8 mouse cellular contexts compared by ENCODE assay signal in the genomic region with DNA sequence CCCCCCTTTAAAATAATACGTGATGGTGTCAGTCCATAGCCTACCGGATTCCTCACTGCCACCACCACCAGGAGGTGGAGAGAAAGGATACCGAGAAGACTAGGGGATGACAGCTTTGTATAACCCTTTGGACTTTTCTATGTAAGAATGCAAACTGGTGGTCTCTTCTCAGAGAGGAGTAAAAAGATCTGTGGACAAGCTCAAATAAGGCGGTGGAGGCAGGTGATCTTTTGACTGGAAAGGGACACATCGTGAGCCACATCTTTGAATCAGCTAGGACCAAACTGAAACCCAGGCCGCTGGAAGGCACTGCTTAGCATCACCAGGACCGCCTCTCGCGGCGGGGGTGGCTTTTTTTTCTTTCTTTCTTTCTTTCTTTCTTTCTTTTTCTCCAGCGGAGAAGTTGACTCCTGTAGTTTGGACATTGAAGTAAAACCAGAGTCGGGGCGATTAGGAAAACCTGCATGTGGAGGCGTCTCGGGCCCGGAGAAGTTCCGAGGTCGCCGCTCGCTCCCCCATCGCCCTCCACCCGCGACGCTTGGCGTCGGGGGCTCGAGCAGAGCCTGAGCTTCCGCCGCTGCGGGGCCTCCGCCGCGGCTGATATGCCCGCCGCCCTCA. TPM values are rescaled to one million over a fixed set of nuclear protein-coding genes. Genes with fewer than 3 reads are reported as not detected.
DNase-seq lines count a peak whose midpoint lies in the region; ATAC-seq and TF ChIP-seq lines count a peak whose summit lies in the region.

No protein-coding gene starts in this region.

- peak overlapping the region; percentile 79 for H3K27ac ChIP-seq in bone marrow macrophage, adult 2 months (ENCODE audit: insufficient read depth, low read depth, low read length)
- H3K27ac ChIP-seq in forebrain, embryonic 11.5 days (ENCODE audit: low read depth, low read length) = peak overlapping the region; percentile 91; the same call in 1 of the 2 replicates
- peak overlapping the region; percentile 98 for H3K27ac ChIP-seq in hindbrain, postnatal 0 days
- peak overlapping the region; percentile 97 for H3K27ac ChIP-seq in limb, embryonic 15.5 days
- H3K27ac ChIP-seq in midbrain, embryonic 16.5 days (ENCODE audit: low read length) = peak overlapping the region; percentile 96

- peak overlapping the region; percentile 93 for H3K9ac ChIP-seq in forebrain, embryonic 11.5 days (ENCODE audit: low read length)
- H3K9ac ChIP-seq in hindbrain, postnatal 0 days (replicated peaks; ENCODE audit: low read length) = peak overlapping the region; percentile 93
- peak overlapping the region; percentile 94 for H3K9ac ChIP-seq in limb, embryonic 15.5 days
- peak overlapping the region; percentile 86 for H3K9ac ChIP-seq in midbrain, embryonic 16.5 days (ENCODE audit: low read depth, low read length)

- peak; percentile 7 to 53 for DNase-seq in layer of hippocampus, adult 18-20 months (ENCODE audit: low spot score in 2 of 2)
- DNase-seq in layer of hippocampus, adult 9-11 months = no peak
- no peak for DNase-seq in forebrain, embryonic 11.5 days (ENCODE audit: low spot score)
- peak; percentile 52 for DNase-seq in hindbrain, postnatal 0 days (ENCODE audit: low spot score)
- DNase-seq in telencephalon, adult 2 months (ENCODE audit: low read depth, low spot score) = peak; percentile 24

- WGBS in forebrain, embryonic 11.5 days = under 1% methylated on average over 35 of the region's 35 CpGs
- 0% methylated on average over 34 of the region's 35 CpGs for WGBS in hindbrain, postnatal 0 days
- WGBS in limb, embryonic 15.5 days = under 1% methylated on average over 35 of the region's 35 CpGs
- WGBS in midbrain, embryonic 16.5 days = under 1% methylated on average over 35 of the region's 35 CpGs

- TF ChIP-seq CTCF in bone marrow macrophage, adult 2 months (IDR thresholded peaks at IDR 0.05; ENCODE audit: low read depth, low read length) = no peak
- peak; percentile 55 for TF ChIP-seq CTCF in hindbrain, postnatal 0 days (IDR thresholded peaks at IDR 0.05; ENCODE audit: low read depth)

- H3K4me2 ChIP-seq in forebrain, embryonic 11.5 days (ENCODE audit: low read depth, low read length, severe bottlenecking) = peak overlapping the region; percentile 71
- peak overlapping the region; percentile 75 for H3K4me2 ChIP-seq in hindbrain, postnatal 0 days (ENCODE audit: low read depth, low read length)
- H3K4me2 ChIP-seq in limb, embryonic 15.5 days = peak overlapping the region; percentile 69
- peak overlapping the region; percentile 63 for H3K4me2 ChIP-seq in midbrain, embryonic 16.5 days (ENCODE audit: low read length)

- no peak for ATAC-seq in forebrain, embryonic 11.5 days (replicated peaks; ENCODE audit: low FRiP score)
- no peak for ATAC-seq in hindbrain, postnatal 0 days
- no peak for ATAC-seq in limb, embryonic 15.5 days (ENCODE audit: insufficient number of reproducible peaks, low FRiP score, low TSS enrichment, low read depth)
- ATAC-seq in midbrain, embryonic 16.5 days = peak; percentile 25; the same call in 1 of the 2 replicates

- H3K4me3 ChIP-seq in bone marrow macrophage, adult 2 months (ENCODE audit: insufficient read depth, low read length) = peak overlapping the region; percentile 91
- peak overlapping the region; percentile 94 for H3K4me3 ChIP-seq in forebrain, embryonic 11.5 days (ENCODE audit: low read depth, low read length)
- H3K4me3 ChIP-seq in hindbrain, postnatal 0 days (ENCODE audit: low read length) = peak overlapping the region; percentile 95
- H3K4me3 ChIP-seq in limb, embryonic 15.5 days = peak overlapping the region; percentile 94
- peak overlapping the region; percentile 97 for H3K4me3 ChIP-seq in midbrain, embryonic 16.5 days (ENCODE audit: low read depth, low read length)

- no peaks in the 10 kb centered on the region for H3K9me3 ChIP-seq in forebrain, embryonic 11.5 days (ENCODE audit: control insufficient read depth, low read length)
- no peaks in the 10 kb centered on the region for H3K9me3 ChIP-seq in hindbrain, postnatal 0 days (ENCODE audit: low read length)
- H3K9me3 ChIP-seq in limb, embryonic 15.5 days = no peaks in the 10 kb centered on the region
- no peaks in the 10 kb centered on the region for H3K9me3 ChIP-seq in midbrain, embryonic 16.5 days (replicated peaks; ENCODE audit: control insufficient read depth, low read length, poor library complexity, severe bottlenecking)

- H3K27me3 ChIP-seq in forebrain, embryonic 11.5 days (ENCODE audit: control insufficient read depth, insufficient read depth, low read length) = no peaks in the 10 kb centered on the region
- no peaks in the 10 kb centered on the region for H3K27me3 ChIP-seq in hindbrain, postnatal 0 days (ENCODE audit: insufficient read depth, low read length)
- no peaks in the 10 kb centered on the region for H3K27me3 ChIP-seq in limb, embryonic 15.5 days
- H3K27me3 ChIP-seq in midbrain, embryonic 16.5 days (ENCODE audit: control insufficient read depth, insufficient read depth, low read depth, low read length) = no peaks in the 10 kb centered on the region

- no peak for TF ChIP-seq POLR2A in bone marrow macrophage, adult 2 months (IDR thresholded peaks at IDR 0.05; ENCODE audit: borderline replicate concordance, low read depth, low read length)

- H3K36me3 ChIP-seq in forebrain, embryonic 11.5 days (ENCODE audit: control insufficient read depth, insufficient read depth, low read length) = no peaks in the 10 kb centered on the region
- H3K36me3 ChIP-seq in hindbrain, postnatal 0 days (ENCODE audit: insufficient read depth, low read length) = no peaks in the 10 kb centered on the region
- H3K36me3 ChIP-seq in limb, embryonic 15.5 days = no peaks in the 10 kb centered on the region
- H3K36me3 ChIP-seq in midbrain, embryonic 16.5 days (ENCODE audit: control insufficient read depth, insufficient read depth, low read length) = no peaks in the 10 kb centered on the region

- peaks cover 10% of the 10 kb centered on the region for H3K4me1 ChIP-seq in bone marrow macrophage, adult 2 months (ENCODE audit: control insufficient read depth, insufficient read depth, low read length)
- H3K4me1 ChIP-seq in forebrain, embryonic 11.5 days (replicated peaks; ENCODE audit: control insufficient read depth, insufficient read depth, low read length) = no peaks in the 10 kb centered on the region
- peaks cover 7% of the 10 kb centered on the region for H3K4me1 ChIP-seq in hindbrain, postnatal 0 days (ENCODE audit: insufficient read depth, low read length)
- peaks cover 4% of the 10 kb centered on the region; the same call in 1 of the 2 replicates for H3K4me1 ChIP-seq in limb, embryonic 15.5 days
- H3K4me1 ChIP-seq in midbrain, embryonic 16.5 days (ENCODE audit: control insufficient read depth, insufficient read depth, low read length) = peaks cover 25% of the 10 kb centered on the region

RNA-seq across cellular contexts. Expression of a gene that starts 0.9 kb away (rescaled TPM):
- total RNA-seq in layer of hippocampus, adult 18-20 months (2021) = 10 to 100 TPM; 84.4 to 92.4 TPM
- 39.5 TPM in 2 replicates for polyA plus RNA-seq in bone marrow macrophage, adult 2 months (2012; ENCODE audit: insufficient read depth, insufficient read length, missing spikeins)
- 54.6 and 55.7 TPM in 2 replicates for polyA plus RNA-seq in forebrain, embryonic 11.5 days (2014; fragmentation: Nextera tagmentation; extraction: Ambion mirVana)
- 48.2 and 53.0 TPM in 2 replicates for total RNA-seq in hindbrain, postnatal 0 days (2014; rRNA removed)
- polyA plus RNA-seq in hindbrain, postnatal 0 days (2015; fragmentation: Nextera tagmentation; extraction: Ambion mirVana) = 21.7 and 26.4 TPM in 2 replicates
- polyA plus RNA-seq in limb, embryonic 15.5 days (2015; fragmentation: Nextera tagmentation; extraction: Ambion mirVana) = 27.5 and 32.3 TPM in 2 replicates
- 30.3 and 30.5 TPM in 2 replicates for polyA plus RNA-seq in midbrain, embryonic 16.5 days (2015; fragmentation: Nextera tagmentation; extraction: Ambion mirVana)

Comparison
In these comparisons a context has a peak if more than half of its experiments do, and no peak if none do; other contexts are left out.
1. DNase-seq: peak in layer of hippocampus, adult 18-20 months (2 of 2), hindbrain, postnatal 0 days (single experiment) and telencephalon, adult 2 months (single experiment); none in layer of hippocampus, adult 9-11 months (single experiment) and forebrain, embryonic 11.5 days (single experiment).
2. Peak in every context shown above with its lines, with median percentiles within 50 percentile points of each other: H3K27ac ChIP-seq, H3K4me3 ChIP-seq, H3K4me2 ChIP-seq and H3K9ac ChIP-seq.